Mouse (Mus musculus): ENCODE results near the gene Gm10644.

GRCm38 (mm10) chr8:83934222-83934621 lies 20.8 kb downstream of the Gm10644 start:
- TF ChIP-seq POLR2A (IDR thresholded peaks at IDR 0.05; ENCODE audit: borderline replicate concordance, insufficient read depth, low read length): no peak
- TF ChIP-seq CTCF (IDR thresholded peaks at IDR 0.05; ENCODE audit: borderline replicate concordance, insufficient read depth, low read depth, low read length): no peak
